Mouse (Mus musculus) embryonic facial prominence, embryonic 10.5 days (tissue): ENCODE results near the gene Gm14409. TPM values are rescaled to one million over a fixed set of nuclear protein-coding genes. Genes with fewer than 3 reads are reported as not detected.
"Not testable (repeated sequence)": the region's sequence is repeated elsewhere in the genome, so short reads cannot be mapped to it uniquely, and the experiment has no call there.

Experiments used
- DNase-seq: peaks from one replicate; pipeline ENCODE4 v3.0.0-alpha.2; 2017; ENCODE audit warnings: low spot score
- H3K27ac ChIP-seq: fragments of 300-500 bp; sonication (generic); replicated peaks from 2 replicates; pipeline ENCODE4 v1.5.1; 2016; ENCODE audit warnings: mild to moderate bottlenecking
- H3K27me3 ChIP-seq: fragments of 300-500 bp; sonication (generic); replicated peaks from 2 replicates; pipeline ENCODE4 v1.6.1; 2016; ENCODE audit warnings: low read depth, mild to moderate bottlenecking; ENCODE audit not compliant: poor library complexity, severe bottlenecking
- H3K36me3 ChIP-seq: fragments of 300-500 bp; sonication (generic); replicated peaks from 2 replicates; pipeline ENCODE4 v1.6.1; 2016; ENCODE audit warnings: mild to moderate bottlenecking, moderate library complexity
- H3K4me1 ChIP-seq: fragments of 300-500 bp; sonication (generic); 2 replicates; pipeline ENCODE4 v1.6.1; 2016
- H3K4me3 ChIP-seq: fragments of 300-500 bp; sonication (generic); 2 replicates; pipeline ENCODE4 v1.5.1; 2016; ENCODE audit warnings: mild to moderate bottlenecking, moderate library complexity
- H3K9me3 ChIP-seq: fragments of 300-500 bp; sonication (generic); 2 replicates; pipeline ENCODE4 v1.6.1; 2016; ENCODE audit warnings: mild to moderate bottlenecking
- WGBS: fragments of 180-500 bp; shearing (Covaris S2); methylation state at CpG from one replicate; pipeline ENCODE4 v1.1.7; 2016; 5-methylcytosine and 5-hydroxymethylcytosine counted together
- polyA plus RNA-seq: library from polyadenylated mRNA; unstranded; fragments of >200 nt; fragmentation: Nextera tagmentation; extraction: Ambion mirVana; gene quantifications from 2 replicates; pipeline ENCODE4 v1.2.1, GENCODE M21; 2016

Gene Gm14409
- polyA plus RNA-seq: not detected in 2 replicates

DNA sequence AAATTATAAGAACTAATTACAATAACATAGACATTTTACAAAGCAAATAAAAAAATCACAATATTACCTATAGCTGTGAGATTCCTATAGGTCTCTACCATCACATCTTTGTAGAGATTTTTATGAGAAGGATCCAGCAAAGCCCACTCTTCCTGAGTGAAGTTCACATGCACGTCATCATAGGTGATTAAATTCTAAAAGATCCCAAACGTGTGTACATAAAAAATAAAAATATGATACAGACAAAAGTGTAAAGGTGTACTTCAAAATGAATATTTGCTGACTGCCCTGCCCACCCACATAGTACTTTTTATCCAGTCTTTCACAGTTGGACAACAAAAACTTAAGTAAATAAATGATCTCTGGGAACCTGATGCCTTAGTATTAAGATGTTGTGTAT, at the start of gene Gm14409:
Gm14409 (minus strand) TSS at position 101 of the 400 bp plus-strand sequence.
- DNase-seq, H3K27me3 ChIP-seq, H3K27ac ChIP-seq, H3K36me3 ChIP-seq, H3K4me1 ChIP-seq, H3K9me3 ChIP-seq, H3K4me3 ChIP-seq: not testable (repeated sequence)
- no CpG with 5 or more reads among the region's 2 CpGs for WGBS

DNA sequence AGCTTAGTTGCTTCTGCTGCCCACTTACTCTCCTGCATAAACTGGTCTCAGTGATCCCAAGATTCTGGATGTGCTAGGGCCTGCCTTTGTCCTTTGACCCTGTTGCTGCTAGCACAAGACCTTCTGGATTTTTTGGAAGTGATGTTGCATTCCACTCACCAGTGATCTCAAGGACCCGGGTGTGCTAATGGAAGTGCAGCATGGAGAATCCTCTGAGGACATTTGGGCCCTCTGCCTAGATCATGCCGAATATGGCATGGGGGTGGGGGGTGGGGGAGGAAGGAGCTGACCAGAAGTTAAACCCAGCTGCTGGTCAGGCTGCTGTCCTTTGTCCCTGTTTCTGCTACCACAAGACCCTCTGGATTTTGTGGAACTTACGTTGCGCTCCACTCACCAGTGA, 42.8 kb upstream of the Gm14409 start:
- WGBS: 87% methylated on average over 4 of the region's 4 CpGs
- H3K4me3 ChIP-seq, H3K9me3 ChIP-seq, H3K27ac ChIP-seq, H3K27me3 ChIP-seq, H3K4me1 ChIP-seq, DNase-seq, H3K36me3 ChIP-seq: not testable (repeated sequence)

DNA sequence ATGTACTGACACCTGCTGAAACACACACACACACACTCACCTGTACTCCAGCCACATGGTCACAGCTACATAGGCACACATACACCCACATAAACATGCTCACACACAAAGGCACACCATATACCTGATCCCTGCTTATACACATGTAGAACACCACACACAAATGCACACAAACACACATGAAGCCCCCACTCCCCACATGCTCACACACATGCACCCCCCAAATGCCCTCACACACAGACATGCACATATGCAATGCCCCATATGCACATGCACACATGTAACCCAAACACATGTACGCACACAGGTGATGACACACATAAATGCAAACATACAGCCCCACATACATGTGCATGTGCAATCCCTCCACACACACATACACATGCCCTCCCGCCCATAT, 38.1 kb upstream of the Gm14409 start:
- H3K36me3 ChIP-seq, DNase-seq, H3K27ac ChIP-seq, H3K4me3 ChIP-seq, H3K9me3 ChIP-seq, H3K27me3 ChIP-seq, H3K4me1 ChIP-seq: not testable (repeated sequence)
- WGBS: no CpG with 5 or more reads among the region's 2 CpGs

DNA sequence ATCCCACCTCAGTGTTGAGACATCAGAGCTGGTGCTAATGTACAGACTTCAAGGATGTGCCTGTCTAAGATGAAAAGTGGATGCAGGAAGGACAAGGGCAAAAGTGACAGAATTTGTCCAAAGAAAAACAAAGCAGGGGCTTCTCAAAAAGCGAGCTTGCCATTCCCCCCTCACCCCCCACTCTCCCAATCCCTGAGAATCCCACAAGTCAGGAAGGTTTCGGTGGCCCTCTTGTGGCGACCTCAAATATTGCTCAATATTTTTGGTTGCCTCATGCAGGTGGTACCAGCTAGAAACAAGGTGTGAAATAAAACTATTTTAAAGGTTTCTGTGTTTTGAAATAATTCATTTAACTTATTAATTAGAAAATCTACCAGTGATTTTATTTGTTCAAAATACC, 16.9 kb upstream of the Gm14409 start:
- WGBS: 34% methylated on average over 3 of the region's 3 CpGs
- DNase-seq, H3K4me3 ChIP-seq, H3K27ac ChIP-seq, H3K4me1 ChIP-seq, H3K9me3 ChIP-seq, H3K36me3 ChIP-seq, H3K27me3 ChIP-seq: not testable (repeated sequence)

DNA sequence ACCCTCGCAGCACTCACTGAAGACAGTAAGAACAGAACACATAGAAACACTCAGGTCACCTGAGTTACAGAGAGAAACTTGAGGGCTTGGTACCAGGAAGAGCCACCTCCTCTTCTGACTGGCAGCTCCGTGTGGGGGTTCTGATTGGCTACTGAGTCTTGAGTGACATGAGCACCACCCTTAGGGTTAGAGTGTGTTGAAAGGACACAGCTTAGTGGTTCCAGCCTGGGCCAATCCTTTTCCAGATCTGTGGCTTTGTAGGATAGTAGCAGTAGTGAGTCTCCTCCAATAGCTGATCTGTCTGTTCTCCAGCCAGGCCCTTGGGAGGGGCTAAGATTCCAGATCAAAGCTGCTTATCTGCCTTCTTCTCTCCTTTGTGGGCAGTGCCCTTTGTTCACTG, 10.9 kb upstream of the Gm14409 start:
- WGBS: 83% methylated on average over 2 of the region's 2 CpGs
- not testable (repeated sequence) for H3K9me3 ChIP-seq, H3K36me3 ChIP-seq, H3K27ac ChIP-seq, H3K4me3 ChIP-seq, H3K4me1 ChIP-seq, DNase-seq, H3K27me3 ChIP-seq

DNA sequence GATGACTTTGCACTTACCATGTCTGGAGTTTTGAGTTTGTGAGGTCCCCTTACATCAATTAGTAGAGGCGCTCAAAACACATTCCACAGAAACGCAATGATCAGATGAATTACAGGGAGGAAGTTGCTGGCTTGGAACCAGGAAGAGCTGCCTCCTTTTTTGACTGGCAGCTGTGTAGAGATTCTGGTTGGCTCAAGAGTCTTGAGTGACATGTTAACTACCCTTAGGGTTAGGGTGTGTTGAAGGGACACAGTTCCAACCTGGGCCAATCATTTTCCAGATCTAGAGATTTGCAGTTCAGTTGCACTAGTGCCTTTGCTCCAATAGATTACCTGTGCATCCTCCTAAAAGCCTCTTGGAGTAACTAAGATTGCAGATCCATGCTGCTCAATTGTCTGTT, 5.4 kb upstream of the Gm14409 start:
- H3K4me1 ChIP-seq, H3K36me3 ChIP-seq, H3K9me3 ChIP-seq, H3K27ac ChIP-seq, H3K27me3 ChIP-seq, DNase-seq, H3K4me3 ChIP-seq: not testable (repeated sequence)
- 81% methylated on average over 2 of the region's 2 CpGs for WGBS

DNA sequence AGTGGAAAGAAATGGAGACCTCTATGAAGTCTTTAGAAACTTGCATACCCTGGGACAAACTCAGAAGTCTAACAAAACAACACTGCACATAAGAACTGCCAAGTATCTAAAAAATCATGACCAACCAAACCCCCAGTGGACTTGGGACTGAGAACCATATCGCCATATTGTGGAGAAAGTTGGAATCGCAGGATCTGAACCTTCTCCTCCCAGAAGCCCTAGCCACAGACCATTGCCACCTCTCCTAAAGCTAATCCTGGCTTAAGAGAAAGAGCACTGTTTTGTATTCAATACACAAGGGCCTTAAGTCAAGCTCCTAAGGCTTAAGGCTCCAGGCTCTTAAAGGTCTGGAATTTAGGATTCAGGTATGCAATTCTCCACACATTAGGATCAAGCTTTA, 19.4 kb downstream of the Gm14409 start:
- WGBS: 83% methylated on average over 2 of the region's 2 CpGs
- DNase-seq, H3K27me3 ChIP-seq, H3K9me3 ChIP-seq, H3K36me3 ChIP-seq, H3K4me3 ChIP-seq, H3K27ac ChIP-seq, H3K4me1 ChIP-seq: not testable (repeated sequence)

DNA sequence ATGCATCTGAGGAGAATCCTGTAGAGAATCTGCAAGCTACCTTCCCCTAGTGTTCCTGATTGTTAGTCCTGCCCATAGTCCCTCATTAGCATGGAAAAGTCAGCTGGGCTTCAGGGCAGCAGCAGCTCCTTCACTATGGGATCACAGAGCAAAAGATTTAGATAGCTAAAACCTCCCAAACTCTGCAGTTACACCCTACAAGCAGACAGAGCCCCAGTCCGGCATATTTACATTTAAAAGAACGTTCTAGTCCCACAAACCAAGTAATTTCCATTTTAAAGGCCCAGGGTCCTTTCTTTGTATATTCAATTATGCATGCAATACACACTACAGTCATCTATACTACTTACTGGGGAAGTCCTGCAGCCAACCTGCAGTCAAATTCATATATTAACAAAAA, 36.4 kb downstream of the Gm14409 start:
- not testable (repeated sequence) for H3K9me3 ChIP-seq, H3K27ac ChIP-seq, H3K4me1 ChIP-seq, H3K36me3 ChIP-seq, DNase-seq, H3K27me3 ChIP-seq, H3K4me3 ChIP-seq
- 65% methylated on average over 2 of the region's 2 CpGs for WGBS

Other genes starting within 250 kb of the Gm14409 start
- 0.31 TPM in 1 of 2 replicates, not detected in the other for gene Gm14401, start 192.7 kb downstream of the Gm14409 start, polyA plus RNA-seq
- 29.0 and 34.7 TPM in 2 replicates for gene Gm14410, start 60.6 kb downstream of the Gm14409 start, polyA plus RNA-seq
- gene Gm14412, start 57.3 kb upstream of the Gm14409 start, polyA plus RNA-seq: 0.31 and 0.65 TPM in 2 replicates
- 11.7 and 12.0 TPM in 2 replicates for gene Gm14418, start 131.3 kb upstream of the Gm14409 start, polyA plus RNA-seq
- 12.6 and 13.2 TPM in 2 replicates for gene Zfp970, start 197.7 kb upstream of the Gm14409 start, polyA plus RNA-seq
- gene Gm14403, start 231.2 kb upstream of the Gm14409 start, polyA plus RNA-seq: 7.1 and 8.3 TPM in 2 replicates